28 mouse cellular contexts compared by ENCODE assay signal in the genomic region with DNA sequence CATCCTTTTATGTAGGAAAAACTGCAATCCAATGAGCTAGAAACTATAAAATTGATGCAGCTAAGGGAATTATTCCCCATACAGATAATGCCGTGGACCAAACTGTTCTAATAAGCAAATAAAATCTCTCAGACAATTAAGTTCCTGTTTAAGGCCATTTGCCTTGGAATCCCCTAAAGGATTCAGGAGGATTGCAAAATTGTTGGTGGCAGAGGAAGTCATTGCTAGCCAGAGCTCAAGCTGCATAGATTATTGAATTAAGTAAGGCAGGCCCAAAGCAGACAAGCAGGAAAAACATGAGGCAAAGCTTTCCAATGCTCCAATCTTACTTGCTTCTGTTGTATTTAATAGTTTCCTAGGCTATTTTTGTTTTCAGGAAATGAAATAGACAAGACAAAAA.
DNase-seq lines count a peak whose midpoint lies in the region; ATAC-seq lines count a peak whose summit lies in the region.
"Had no signal": no experiment of that assay in that cellular context is flagged by ENCODE, and none has a peak within 500 bp of the region (broad histone marks: within the 10 kb centered on the region; RNA-seq: fewer than 3 reads in every experiment).

No protein-coding gene starts in this region.

- no peak overlapping the region for H3K4me3 ChIP-seq in hindbrain, embryonic 13.5 days
- H3K4me3 ChIP-seq in hindbrain, embryonic 10.5 days, result no peak overlapping the region
- no peak overlapping the region for H3K4me3 ChIP-seq in midbrain, embryonic 11.5 days (ENCODE audit: low read depth, low read length)
- no peak overlapping the region for H3K4me3 ChIP-seq in midbrain, embryonic 16.5 days (ENCODE audit: low read depth, low read length)
- H3K4me3 ChIP-seq: embryonic facial prominence, embryonic 10.5 days; embryonic facial prominence, embryonic 13.5 days; erythroblast, embryonic 14.5 days; gastrocnemius, adult 2 months; heart, adult 2 months; hindbrain, embryonic 12.5 days had no signal

- H3K4me2 ChIP-seq in hindbrain, embryonic 13.5 days, result no peak overlapping the region
- H3K4me2 ChIP-seq in midbrain, embryonic 11.5 days, result no peak overlapping the region
- no peak overlapping the region for H3K4me2 ChIP-seq in midbrain, embryonic 16.5 days (ENCODE audit: low read length)
- H3K4me2 ChIP-seq: embryonic facial prominence, embryonic 13.5 days; hindbrain, embryonic 12.5 days had no signal

- peak overlapping the region; percentile 40; the same call in 1 of the 2 replicates for H3K27ac ChIP-seq in hindbrain, embryonic 13.5 days
- H3K27ac ChIP-seq in hindbrain, embryonic 10.5 days, result no peak overlapping the region
- H3K27ac ChIP-seq in midbrain, embryonic 11.5 days (ENCODE audit: low read depth, low read length), result no peak overlapping the region
- H3K27ac ChIP-seq in midbrain, embryonic 16.5 days (ENCODE audit: low read length), result no peak overlapping the region
- H3K27ac ChIP-seq: embryonic facial prominence, embryonic 10.5 days; embryonic facial prominence, embryonic 13.5 days; gastrocnemius, adult 2 months; heart, adult 2 months; hindbrain, embryonic 12.5 days had no signal

- 50% methylated on average over 1 of the region's 1 CpGs for WGBS in hindbrain, embryonic 13.5 days
- whole genome bisulfite sequencing in hindbrain, embryonic 10.5 days, result 79% methylated on average over 1 of the region's 1 CpGs
- WGBS in midbrain, embryonic 11.5 days, result 60% methylated on average over 1 of the region's 1 CpGs
- WGBS in midbrain, embryonic 16.5 days, result 31% methylated on average over 1 of the region's 1 CpGs

- 0 out of 2 replicates have a peak, but pooled peaks cover 6% of the 10 kb centered on the region for H3K4me1 ChIP-seq in hindbrain, embryonic 13.5 days (replicated peaks)
- H3K4me1 ChIP-seq in hindbrain, embryonic 10.5 days (replicated peaks), result no peaks in the 10 kb centered on the region
- no peaks in the 10 kb centered on the region for H3K4me1 ChIP-seq in midbrain, embryonic 11.5 days (ENCODE audit: control insufficient read depth, insufficient read depth, low read length)
- H3K4me1 ChIP-seq in midbrain, embryonic 16.5 days (ENCODE audit: control insufficient read depth, insufficient read depth, low read length), result no peaks in the 10 kb centered on the region
- H3K4me1 ChIP-seq: embryonic facial prominence, embryonic 10.5 days; hindbrain, embryonic 12.5 days had no signal

- H3K27me3 ChIP-seq in hindbrain, embryonic 13.5 days, result no peaks in the 10 kb centered on the region
- H3K27me3 ChIP-seq in hindbrain, embryonic 10.5 days (ENCODE audit: insufficient read depth, poor library complexity, severe bottlenecking), result no peaks in the 10 kb centered on the region
- no peaks in the 10 kb centered on the region for H3K27me3 ChIP-seq in midbrain, embryonic 11.5 days (ENCODE audit: control insufficient read depth, insufficient read depth, low read length)
- H3K27me3 ChIP-seq in midbrain, embryonic 16.5 days (ENCODE audit: control insufficient read depth, insufficient read depth, low read depth, low read length), result no peaks in the 10 kb centered on the region
- H3K27me3 ChIP-seq: embryonic facial prominence, embryonic 13.5 days; hindbrain, embryonic 12.5 days had no signal

- no peak for ATAC-seq in hindbrain, embryonic 13.5 days (ENCODE audit: low FRiP score)
- no peak for ATAC-seq in midbrain, embryonic 11.5 days (ENCODE audit: low FRiP score)
- no peak for ATAC-seq in midbrain, embryonic 16.5 days
- ATAC-seq: activated CD4-positive, CD25-positive, alpha-beta regulatory T cell, adult 4 months; CD4-positive, CD25-positive, alpha-beta regulatory T cell, adult 4 months; forebrain, embryonic 14.5 days; forebrain, postnatal 0 days; intestine, postnatal 0 days had no signal

- peak; percentile 6 to 27 for DNase-seq in heart, adult 18-20 months
- DNase-seq in heart, postnatal 25 days (ENCODE audit: low spot score), result no peak
- DNase-seq in hindbrain, embryonic 10.5 days (ENCODE audit: low spot score), result no peak
- peak; percentile 44 for DNase-seq in midbrain, embryonic 11.5 days (ENCODE audit: low spot score, missing footprints)
- peak; percentile 35 for DNase-seq in MN1 (ENCODE audit: low spot score)
- DNase-seq: adrenal gland, adult 8-10 months; adrenal gland, postnatal 25 days; cerebellum, adult 11-12 months; cerebellum, adult 8-10 months; cerebellum, postnatal 10 days; cerebellum, postnatal 36 days; embryo, embryonic 11 days; forebrain, postnatal 0 days; gastrocnemius, adult 2 months; gastrocnemius, postnatal 14 days; heart, adult 2 months; heart, postnatal 4 days; kidney, adult 2 months had no signal

- no peak overlapping the region for H3K9ac ChIP-seq in hindbrain, embryonic 13.5 days
- H3K9ac ChIP-seq in midbrain, embryonic 11.5 days (ENCODE audit: low read length), result no peak overlapping the region
- H3K9ac ChIP-seq in midbrain, embryonic 16.5 days (ENCODE audit: low read depth, low read length), result no peak overlapping the region
- H3K9ac ChIP-seq: embryonic facial prominence, embryonic 13.5 days; forebrain, postnatal 0 days; hindbrain, embryonic 12.5 days had no signal

- intact Hi-C loops in heart, postnatal 25 days (cut with DNase I), result no loop called here

- H3K9me3 ChIP-seq in hindbrain, embryonic 13.5 days, result no peaks in the 10 kb centered on the region
- H3K9me3 ChIP-seq in hindbrain, embryonic 10.5 days, result no peaks in the 10 kb centered on the region
- H3K9me3 ChIP-seq in midbrain, embryonic 11.5 days (ENCODE audit: control insufficient read depth, low read length), result no peaks in the 10 kb centered on the region
- no peaks in the 10 kb centered on the region for H3K9me3 ChIP-seq in midbrain, embryonic 16.5 days (replicated peaks; ENCODE audit: control insufficient read depth, low read length, poor library complexity, severe bottlenecking)
- H3K9me3 ChIP-seq: embryonic facial prominence, embryonic 10.5 days; embryonic facial prominence, embryonic 13.5 days; hindbrain, embryonic 12.5 days had no signal

- no peaks in the 10 kb centered on the region for H3K36me3 ChIP-seq in hindbrain, embryonic 13.5 days
- no peaks in the 10 kb centered on the region for H3K36me3 ChIP-seq in hindbrain, embryonic 10.5 days
- H3K36me3 ChIP-seq in midbrain, embryonic 11.5 days (ENCODE audit: control insufficient read depth, insufficient read depth, low read length), result no peaks in the 10 kb centered on the region
- no peaks in the 10 kb centered on the region for H3K36me3 ChIP-seq in midbrain, embryonic 16.5 days (ENCODE audit: control insufficient read depth, insufficient read depth, low read length)
- H3K36me3 ChIP-seq: embryonic facial prominence, embryonic 10.5 days; embryonic facial prominence, embryonic 13.5 days; hindbrain, embryonic 12.5 days had no signal

Comparison
In these comparisons a context has a peak if more than half of its experiments do, and no peak if none do; other contexts are left out.
1. DNase-seq: peak in heart, adult 18-20 months (2 of 2), midbrain, embryonic 11.5 days (single experiment) and MN1 (single experiment); none in heart, postnatal 25 days (single experiment) and hindbrain, embryonic 10.5 days (single experiment).